Mouse (Mus musculus): Measurements from ENCODE around the gene Sema7a.

Sema7a gene

DNA sequence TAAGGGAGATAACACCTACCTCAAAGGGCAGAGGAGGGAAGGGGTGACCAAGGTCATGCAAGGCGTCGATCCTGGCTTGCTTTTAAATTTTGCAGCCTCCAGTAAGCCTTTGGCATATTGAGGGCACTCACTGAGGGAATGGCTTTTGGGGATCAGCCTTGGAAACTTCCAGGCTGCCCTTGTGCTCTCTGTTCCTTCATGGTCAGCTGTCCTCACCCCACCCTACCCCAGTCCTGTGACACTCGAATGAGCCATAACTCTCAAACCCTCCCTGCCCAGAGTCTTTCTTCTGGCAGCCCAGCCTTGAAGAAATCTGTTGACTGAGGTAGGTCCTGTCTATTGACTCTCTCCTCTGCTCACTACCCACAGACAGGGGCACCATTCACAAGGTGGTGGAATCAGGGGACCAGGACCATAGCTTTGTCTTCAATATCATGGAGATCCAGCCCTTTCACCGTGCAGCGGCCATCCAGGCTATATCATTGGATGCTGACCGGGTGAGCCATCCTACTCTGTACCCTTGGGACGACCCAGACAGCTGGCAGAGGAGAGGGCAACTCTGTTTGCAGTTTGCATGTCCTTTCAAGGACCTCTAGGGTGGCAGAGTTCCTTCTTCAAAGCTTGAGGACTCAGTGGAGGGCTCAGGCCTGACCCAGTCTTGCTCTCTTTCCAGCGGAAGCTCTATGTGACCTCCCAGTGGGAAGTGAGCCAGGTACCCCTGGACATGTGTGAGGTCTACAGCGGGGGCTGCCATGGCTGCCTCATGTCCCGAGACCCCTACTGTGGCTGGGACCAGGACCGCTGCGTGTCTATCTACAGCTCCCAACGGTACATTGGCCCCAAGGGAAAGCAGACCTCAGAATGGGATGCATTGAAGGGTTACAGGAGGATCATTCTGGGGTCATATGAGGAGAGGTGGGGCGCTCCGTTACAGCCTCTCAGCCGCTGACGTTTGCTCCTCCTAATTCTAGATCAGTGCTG, 20.3 kb downstream of the Sema7a start:
- DNase-seq = no peak

DNA sequence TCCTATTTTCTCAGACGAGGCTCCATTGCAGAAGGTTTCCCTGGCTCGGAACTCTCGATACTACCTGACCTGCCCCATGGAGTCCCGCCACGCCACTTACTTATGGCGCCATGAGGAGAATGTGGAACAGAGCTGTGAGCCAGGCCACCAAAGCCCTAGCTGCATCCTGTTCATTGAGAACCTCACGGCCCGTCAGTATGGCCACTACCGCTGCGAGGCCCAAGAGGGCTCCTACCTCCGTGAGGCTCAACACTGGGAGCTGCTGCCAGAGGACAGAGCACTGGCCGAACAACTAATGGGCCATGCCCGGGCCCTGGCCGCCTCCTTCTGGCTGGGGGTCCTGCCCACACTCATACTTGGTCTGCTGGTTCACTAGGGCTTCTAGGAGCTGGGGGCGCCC, 21.3 kb downstream of the Sema7a start:
- no peak for DNase-seq

DNA sequence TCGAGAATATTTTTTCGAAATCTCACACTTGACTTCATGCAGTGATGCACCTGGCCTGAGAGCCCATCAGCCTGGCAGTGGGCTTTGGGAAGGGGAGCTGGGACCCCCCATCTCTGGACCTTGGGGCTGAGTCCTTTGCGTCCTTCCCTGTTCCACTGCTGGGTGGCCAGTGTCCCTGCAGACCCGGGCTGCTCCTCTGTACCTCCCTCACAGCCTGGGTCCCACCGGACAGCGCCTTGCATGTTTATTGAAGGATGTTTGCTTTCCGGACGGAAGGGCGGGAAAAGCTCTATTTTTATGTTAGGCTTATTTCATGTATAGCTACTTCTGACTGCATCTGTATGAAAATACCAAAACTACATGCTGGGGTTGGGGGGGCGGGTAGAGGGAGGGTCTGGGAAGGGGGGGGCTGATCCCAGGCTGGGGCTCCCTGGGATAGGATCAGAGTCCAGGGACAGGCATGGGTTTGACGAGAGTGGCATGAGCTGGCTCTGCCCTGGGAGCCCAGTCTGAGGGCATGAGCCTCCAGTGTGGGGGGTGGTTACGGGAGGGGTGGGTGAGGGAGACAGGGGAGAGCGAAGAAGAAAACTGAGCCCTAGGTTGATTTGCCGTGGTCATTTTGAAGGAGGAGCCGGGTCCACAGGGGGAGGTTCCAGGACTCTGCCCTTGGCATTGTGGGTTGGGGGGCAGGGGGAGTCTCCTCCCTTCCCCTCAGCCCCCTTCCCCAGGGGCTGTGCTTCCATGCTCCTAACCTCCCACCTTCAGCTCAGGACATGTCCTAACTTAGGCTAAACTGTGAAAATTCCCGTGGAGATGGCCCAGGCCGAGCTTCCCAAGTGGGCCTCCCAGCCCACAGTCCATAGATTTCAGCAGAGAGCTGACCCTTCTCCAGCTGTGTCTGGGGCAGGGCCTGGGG, 22.2 kb downstream of the Sema7a start:
- peak; percentile 43 to 66 for DNase-seq

DNA sequence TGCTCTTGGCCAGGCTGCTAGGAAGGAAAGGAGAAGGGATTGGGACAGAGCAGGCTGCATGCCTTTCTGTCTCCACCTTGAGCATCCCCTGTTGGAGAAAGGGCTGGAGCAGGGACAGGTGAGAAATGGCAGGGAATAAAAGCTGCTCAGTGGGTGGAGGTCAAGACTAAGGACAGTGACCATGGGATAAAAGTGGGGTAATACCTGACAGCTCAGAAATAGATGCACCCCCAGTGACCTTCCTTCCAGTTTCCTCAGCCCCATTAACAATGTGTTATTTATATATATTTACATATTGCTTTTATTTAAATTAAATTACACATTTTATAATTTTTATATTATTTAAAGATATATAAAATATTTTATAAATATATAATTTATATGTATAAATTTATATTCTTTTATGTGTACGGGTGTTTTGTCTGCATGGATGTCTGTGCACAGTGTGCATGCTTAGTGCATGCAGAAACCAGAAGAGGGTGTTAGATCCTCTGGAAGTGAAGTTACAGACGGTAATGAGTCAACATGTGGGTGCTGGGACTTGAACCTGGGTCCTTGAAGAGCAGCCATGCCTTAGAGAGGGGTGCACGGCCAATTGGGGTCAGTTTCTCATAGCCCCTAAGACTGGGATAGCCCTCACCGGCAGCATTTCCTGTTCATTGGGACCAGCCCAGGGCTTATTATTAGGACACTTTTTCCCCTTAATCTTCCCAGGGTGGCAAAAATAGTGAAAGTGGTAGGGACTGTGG, 23.5 kb downstream of the Sema7a start:
- no peak for DNase-seq

DNA sequence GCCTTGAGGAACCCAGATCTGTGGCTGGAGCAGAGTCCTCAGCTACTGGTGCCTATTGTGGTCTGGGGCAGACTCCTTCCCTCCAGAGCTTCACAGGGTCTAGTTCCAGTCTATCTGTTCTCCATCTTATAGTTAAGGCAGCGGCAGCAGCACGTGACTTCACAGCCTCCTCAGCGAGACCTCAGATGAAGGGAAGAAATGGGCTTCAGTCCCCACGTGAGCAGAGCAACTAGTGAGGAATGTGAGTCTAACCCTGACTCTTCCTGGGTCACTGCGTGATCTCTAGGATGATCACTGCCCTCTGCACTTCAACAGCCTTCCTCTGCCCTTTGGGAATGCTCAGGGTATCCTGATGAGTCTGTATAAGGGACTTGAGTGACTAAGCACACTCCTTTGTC, 24.1 kb downstream of the Sema7a start:
- DNase-seq = no peak

DNA sequence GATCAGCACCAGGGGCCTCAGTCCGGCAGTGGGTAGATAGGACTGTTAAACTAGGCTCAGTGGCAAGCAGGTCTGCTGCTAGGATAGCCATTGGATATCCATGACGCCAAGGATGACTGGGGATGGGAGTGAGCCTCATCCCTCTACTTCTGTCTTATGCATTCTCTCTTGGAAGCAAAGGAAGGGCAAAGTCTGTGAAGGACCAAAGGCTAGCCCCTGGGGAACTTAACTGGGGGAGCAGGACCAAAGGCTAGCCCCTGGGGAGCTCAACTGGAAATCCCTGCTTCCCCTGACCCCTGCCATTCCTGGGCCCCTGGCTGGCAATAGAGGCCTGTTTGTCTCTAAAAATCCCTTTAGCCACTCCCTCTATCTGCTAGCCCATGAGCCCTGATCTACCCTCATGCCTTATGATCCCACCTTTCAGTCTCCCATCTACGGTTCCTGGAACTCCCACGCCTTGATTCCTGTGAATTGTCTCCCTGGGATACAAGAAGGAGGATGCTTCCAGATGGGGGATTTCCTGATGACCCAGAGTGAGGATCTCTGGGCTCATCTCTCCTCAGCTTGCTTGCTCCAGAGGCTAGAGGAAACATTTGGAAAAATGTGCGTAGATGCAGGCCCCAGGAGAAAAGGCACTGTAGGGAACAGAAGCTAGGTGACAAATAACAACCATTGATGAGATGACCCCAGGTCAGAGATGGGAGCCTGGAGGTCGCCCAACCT, 24.8 kb downstream of the Sema7a start:
- DNase-seq = no peak

DNA sequence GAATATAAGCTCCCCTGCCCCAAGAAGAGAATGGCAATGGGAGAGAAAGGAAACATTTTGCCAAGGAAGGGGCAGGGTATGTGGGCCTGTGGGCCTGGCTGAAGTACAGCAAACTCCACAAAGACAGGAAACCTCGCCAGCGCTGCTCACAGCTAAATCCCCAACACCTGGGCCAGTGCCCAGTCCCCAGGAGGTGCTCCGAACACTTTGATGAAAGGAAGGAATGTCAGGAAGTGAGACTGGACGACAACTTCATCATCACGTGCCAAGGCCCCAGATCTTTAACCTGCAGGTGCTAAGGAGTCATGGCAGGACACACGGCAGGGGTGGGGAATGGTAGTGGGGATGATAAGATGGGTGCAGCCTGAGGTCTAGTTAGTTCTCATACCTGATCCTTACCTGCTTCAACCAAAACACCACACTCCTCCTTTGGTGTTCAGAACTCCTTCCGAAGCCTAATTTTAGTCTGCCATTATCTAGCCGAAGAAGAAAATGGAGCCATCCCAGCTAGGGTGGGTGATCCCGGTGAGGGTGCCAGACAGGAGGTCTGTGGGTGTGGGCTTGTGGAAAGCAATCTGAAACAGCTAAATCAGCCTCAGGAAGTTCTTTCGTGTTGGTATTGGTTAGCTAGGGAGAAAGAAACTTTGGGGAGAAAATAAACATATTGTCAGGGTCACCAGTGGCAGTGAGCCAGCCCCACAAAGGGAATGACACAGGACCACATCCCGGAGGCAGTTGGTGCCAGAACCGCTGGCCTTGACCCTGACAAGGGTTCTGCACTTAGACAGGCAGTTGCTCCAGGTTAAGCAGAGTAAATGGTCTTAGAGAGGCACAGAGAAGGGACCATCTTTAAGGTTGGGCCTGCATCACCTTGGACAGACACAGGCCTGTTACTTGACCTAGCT, 25.6 kb downstream of the Sema7a start:
- peak in 1 of 2 experiments; percentile 45 for DNase-seq

DNA sequence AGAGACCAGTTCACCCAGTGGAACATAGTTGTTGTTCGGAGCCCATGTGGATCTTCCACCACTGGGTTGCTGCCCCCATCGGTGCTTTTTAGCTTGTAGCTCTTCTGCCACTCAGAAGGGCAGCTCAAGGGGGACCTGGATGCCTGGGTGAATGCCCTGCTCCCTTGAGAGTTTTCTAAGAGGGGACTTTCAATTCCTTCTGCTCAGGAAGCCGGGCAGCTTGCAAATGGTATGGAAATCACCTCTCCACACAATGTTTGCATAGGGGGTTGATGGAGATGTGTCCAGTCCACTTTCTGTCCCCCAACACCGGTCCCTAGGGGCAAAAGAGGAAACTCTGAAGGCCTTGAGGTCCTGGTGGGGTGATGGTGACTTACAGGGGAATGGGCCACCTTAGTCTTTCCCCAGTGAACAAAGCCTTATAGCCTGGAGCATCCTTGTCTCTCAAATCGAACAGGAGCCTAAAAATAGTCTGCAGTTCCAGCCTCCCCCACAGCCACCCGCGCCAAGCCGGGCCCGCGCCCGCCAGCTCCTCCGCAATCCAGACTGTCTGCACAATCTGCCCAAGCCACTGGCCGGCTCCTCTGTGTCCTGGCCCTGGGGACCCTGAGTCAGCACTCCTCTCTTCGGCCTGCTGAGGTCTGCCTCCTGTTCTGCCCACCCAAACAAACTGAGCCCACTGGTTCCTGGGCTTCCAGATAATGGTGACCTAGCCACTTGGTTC, 27.5 kb downstream of the Sema7a start:
- no peak for DNase-seq

DNA sequence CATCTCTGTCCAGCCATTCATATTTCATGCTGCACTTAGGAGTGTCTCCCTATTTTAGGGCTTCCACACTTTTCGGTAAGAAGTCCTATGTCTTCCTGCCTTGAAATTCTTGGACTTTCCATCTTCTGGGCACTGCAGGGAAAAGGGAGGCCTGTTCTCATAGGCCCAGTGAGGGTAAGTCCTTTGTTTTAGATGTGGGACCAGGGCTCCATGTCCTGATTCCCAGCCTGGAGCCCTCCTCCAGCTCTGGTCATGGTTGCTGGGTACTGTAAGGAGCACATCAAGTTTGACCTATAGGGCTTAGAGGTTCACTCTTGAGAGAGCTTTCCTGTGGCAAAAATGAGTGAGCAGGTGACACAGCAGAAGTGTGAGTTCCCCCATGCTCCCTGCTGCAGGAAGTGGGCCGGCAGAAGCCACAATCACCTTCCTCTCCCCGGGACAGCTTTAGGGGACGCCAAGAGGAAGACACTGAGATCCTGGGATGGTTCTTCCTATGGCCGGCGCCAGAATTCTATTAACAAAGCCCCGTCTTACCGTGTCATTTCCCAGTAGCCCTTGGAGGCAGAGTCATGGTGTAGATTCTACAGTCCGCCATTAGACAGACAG, 28.4 kb downstream of the Sema7a start:
- no peak for DNase-seq

DNA sequence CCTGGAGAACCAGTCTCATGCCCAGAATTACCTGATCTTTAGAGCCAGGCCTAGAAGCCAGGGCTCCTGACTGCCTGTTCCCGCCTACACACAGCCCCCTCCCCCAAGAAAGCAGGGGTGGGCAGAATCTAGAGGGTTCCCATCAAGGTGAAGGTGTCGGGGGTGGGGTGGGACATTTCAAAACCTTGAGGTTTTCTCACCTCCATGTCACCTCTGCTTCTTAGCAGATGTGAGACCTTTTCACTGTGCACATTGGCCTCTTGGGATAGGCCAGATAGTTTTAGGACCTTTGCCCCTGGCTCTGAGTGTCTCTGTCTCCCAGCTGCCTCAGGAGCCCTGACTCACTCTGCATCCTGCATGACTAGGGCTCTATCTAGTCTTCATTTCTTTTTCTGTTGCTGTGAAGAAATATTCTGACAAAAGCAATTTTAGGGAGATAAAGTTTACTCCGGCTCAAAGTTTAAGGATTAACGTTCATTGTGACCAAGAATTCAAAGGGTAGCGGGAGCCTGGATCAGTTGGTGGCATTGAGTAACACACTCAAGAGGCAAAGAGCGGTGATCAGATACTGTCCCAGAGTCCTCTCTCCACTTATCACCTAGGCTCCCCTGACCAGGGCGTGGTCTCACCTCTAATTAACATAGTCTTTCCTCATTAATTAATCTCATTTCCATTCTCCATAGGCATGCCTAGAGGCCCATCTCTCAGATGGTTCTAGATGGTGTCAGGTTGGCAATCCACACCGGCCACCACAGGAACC, 29.1 kb downstream of the Sema7a start:
- no peak for DNase-seq

DNA sequence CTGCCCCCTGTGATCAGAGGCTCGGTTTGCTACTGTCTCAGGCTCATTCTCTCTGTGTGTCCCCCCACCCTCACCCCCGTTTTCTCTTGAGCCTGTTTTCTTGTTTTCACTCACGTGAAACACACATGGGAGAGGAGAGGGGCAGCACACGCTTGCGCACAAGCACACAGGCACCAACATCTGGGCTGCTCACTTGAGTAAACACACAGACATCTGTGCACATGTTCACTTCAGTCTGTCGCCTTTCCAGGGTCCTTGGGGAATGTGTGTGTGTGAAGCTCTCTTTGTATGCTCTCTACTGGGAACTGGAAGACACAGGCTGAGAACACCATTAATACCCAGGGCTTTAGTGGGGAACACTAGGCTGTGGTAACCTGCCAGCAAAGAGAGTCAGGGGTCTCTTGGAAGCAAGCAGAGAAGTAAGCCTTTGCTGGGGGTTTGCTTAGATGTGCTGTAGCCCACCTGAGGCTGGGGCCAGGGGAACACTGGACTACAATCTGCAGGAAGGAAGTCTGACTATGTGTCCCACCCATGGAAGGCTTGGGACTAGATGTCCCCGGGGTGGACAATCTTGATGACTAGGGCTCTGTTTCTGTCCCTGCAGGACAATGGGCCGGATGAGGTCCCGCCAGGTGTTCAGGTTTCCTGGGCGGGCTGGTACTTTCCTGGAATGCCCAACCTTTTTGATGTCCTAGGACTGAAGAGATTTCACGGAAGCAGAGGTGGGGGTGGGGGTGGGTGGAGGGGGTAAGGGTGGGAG, 30.0 kb downstream of the Sema7a start:
- peak in 1 of 2 experiments; percentile 69 for DNase-seq

DNA sequence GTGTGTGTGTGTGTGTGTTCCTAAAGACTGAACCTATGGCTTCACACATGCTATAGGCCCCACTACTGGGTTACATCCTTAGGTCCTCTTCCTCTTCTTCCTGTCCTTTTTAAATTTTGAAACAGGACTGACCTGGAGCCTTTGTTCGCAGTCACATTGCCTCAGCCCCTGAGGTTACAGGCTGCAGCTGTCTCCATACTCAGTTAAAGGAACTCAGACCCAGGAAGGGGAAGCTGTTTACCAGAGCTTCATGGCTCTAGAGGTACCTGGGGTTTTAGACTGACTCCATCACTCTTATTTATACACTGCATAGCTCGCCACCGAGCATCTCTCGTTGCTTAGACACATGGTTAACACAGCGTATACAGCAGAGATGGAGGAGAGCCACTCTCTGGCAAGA, 31.5 kb downstream of the Sema7a start:
- no peak for DNase-seq

DNA sequence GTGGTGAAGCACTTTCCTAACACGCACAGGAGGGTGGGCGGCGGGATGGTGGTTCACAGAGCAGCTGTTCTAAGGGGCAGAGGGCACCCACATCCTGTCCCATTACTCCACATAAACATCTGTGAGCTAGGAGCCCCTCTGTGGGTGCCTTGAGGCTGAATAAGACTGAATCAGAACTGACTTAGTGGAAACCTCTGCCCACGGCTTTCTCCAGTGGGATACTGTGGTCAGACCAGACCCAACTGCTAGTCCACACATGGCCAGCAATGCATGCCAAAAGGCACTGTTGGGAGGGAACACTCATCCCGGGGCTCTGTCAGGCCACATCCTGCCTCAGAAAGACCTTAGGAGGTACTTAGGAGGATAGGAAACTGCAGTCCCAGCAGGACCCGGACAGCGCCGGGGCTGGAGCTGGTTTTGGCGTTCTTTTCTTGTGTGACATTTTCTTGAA, 32.3 kb downstream of the Sema7a start:
- no peak for DNase-seq

DNA sequence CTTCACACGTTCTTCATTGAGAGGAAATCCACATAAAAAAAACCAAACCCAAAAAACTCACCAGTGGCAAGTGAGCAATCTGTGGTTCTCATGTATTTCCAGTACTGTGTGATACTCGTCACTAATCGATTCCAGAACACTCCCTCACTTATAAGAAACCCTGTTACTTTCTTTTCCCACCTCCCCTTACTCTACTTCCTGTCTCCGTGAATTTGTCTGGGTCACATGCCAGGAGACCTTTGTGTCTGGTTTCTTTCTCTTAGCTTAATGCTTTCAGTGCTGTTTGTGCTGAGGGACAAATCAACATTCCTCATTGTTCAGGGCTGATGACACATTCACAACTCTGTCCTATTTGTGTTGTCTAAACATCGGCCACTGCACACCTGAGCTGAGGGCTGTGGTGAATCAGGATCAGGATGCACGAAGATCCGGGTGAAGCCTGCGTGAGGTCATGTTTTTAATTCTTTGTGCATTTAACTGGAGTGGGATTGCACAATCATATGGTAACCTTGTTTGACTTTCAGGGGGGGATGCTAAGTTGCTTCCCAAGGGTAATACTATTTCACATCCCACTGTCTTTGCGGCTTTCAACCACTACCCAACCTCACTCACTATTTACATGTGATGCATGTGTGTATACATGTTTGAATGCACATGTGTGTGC, 33.0 kb downstream of the Sema7a start:
- no peak for DNase-seq

DNA sequence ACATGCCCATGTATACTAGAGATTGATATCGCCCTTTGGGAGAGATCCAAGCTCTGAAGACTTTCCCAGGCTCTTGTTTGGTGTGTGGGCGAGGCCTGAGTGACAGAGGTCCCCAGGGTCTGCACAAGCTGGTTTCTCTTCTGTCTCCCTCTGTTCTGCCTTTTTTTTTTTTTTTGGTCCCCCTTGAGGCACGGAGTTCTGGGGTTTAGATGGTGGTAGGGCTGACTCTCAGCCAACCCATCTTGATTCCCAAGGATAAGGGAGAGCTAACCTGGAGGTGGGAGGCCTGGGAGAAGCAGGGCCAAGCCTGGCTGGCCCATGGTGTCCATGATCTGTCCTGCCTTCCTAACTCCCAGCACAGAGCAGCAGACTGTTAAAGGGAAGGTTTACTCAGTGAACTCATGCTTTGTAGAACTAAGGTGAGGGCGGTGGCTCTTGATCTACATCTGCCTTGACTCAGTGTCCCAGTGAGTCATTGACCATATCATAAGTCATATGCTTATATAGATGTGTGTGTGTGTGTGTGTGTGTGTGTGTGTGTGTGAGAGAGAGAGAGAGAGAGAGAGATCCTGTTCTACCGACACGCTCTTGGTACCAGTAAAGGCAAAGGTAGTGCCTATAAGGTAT, 33.6 kb downstream of the Sema7a start:
- no peak for DNase-seq

DNA sequence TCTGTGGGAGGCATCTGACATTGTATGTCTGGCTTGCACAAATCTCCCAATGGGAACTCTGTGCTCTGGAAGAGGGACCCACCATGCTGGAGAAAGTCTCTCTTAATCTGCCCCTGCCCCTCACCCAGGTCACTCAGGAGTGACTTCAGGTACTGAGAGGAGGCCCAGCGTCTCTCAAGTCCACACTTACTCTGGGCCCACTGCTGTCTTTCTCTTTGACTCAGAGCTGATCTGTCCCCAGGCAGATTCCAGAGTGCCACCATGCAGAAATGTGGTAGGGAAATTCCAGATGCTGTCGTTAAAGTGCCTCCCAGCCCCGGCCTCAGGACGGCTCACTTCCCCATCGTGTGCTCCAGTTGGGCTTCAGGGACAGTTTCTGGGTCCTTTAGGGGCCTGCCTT, 34.3 kb downstream of the Sema7a start:
- DNase-seq = no peak

DNA sequence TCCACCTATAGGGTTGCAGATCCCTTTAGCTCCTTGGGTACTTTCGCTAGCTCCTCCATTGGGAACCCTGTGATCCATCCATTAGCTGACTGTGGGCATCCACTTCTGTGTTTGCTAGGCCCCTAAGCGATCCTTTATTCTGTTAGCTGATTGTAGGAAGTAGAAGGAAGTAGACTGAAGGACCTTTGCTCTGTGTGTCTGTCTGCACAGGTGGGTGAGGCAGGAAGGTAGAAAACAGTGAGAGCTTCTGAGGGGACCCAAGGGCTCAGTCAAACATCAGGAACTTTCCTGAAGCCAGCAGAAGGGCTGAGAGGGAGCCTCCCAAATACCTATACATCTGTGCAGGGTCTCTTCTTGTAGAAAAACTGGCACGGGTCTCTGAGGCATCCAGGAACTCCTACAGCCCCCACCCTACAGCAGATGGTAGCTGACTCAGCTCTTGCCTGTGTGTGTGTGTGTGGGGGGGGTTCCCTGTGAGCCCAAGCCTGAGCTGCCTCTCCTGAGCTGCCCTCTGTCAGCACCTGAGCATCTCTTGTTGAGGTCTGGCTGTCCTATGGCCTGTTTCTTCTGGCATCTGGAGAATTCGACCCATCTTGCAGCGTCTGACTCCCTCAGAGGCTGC, 35.4 kb downstream of the Sema7a start:
- DNase-seq = no peak
